ENCODE assay signal across 30 mouse cellular contexts in genomic region chr6:52717493-52718192, GRCm38 (mm10). TPM values are rescaled to one million over a fixed set of nuclear protein-coding genes. Genes with fewer than 3 reads are reported as not detected.
A peak's percentile ranks its signal among the peaks of the same experiment; 100 is the strongest.
DNase-seq lines count a peak whose midpoint lies in the region; ATAC-seq and TF ChIP-seq lines count a peak whose summit lies in the region.
"Had no signal": no experiment of that assay in that cellular context is flagged by ENCODE, and none has a peak within 500 bp of the region (broad histone marks: within the 10 kb centered on the region; RNA-seq: fewer than 3 reads in every experiment).

No protein-coding gene starts in this region.

- DNase-seq in gastrocnemius, adult 2 months: no peak
- no peak for DNase-seq in gastrocnemius, postnatal 14 days
- DNase-seq in liver, adult 2 months (ENCODE audit: extremely low read depth, low read depth, low spot score): peak; percentile 66
- no peak for DNase-seq in liver, embryonic 11.5 days (ENCODE audit: low spot score)
- DNase-seq in ES-CJ7 (ENCODE audit: low read depth, low spot score): peak; percentile 12
- peak; percentile 76 for DNase-seq in fat pad, adult 2 months (ENCODE audit: extremely low read depth, low read depth, low spot score)
- DNase-seq in yolk sac, embryonic 10.5 days (ENCODE audit: low spot score): no peak
- no peak for DNase-seq in cerebellum, postnatal 10 days
- DNase-seq: adrenal gland, adult 8-10 months; B cell, adult 2 months; cerebellum, adult 9-11 months; gastrocnemius, postnatal 25 days; heart, postnatal 36 days; kidney, postnatal 4 days; liver, embryonic 13.5 days; lung, adult 2 months; retina, postnatal 1 day; thymus, adult 18-20 months had no signal

- intact Hi-C loops in gastrocnemius, adult 2 months (cut with DNase I): loop anchor here (10.0 kb wide), 1 partner anchor 133 kb away; no protein-coding TSS in a partner anchor
- intact Hi-C loops in gastrocnemius, postnatal 14 days (cut with DNase I; ENCODE audit: low total_unique reads): loop anchor here (10.0 kb wide), 1 partner anchor 53 kb away; no protein-coding TSS in a partner anchor

- no peak overlapping the region for H3K9ac ChIP-seq in liver, adult 2 months (ENCODE audit: low read depth, low read length)
- no peak overlapping the region for H3K9ac ChIP-seq in liver, embryonic 11.5 days (ENCODE audit: low read depth, low read length)
- H3K9ac ChIP-seq: heart, embryonic 15.5 days; hindbrain, embryonic 13.5 days; kidney, embryonic 15.5 days; limb, embryonic 12.5 days; liver, embryonic 13.5 days; midbrain, embryonic 13.5 days; neural tube, embryonic 12.5 days; stomach, embryonic 15.5 days had no signal

- TF ChIP-seq CTCF in gastrocnemius, adult 2 months (IDR thresholded peaks at IDR 0.05): no peak
- TF ChIP-seq CTCF in liver, adult 2 months (IDR thresholded peaks at IDR 0.05; ENCODE audit: low read depth, low read length): no peak

- H3K36me3 ChIP-seq in liver, adult 2 months (ENCODE audit: control insufficient read depth, insufficient read depth, low read length): peaks cover 6% of the 10 kb centered on the region
- H3K36me3 ChIP-seq in liver, embryonic 11.5 days (ENCODE audit: control insufficient read depth, insufficient read depth, low read length): no peaks in the 10 kb centered on the region
- H3K36me3 ChIP-seq: forebrain, embryonic 10.5 days; heart, embryonic 15.5 days; hindbrain, embryonic 13.5 days; midbrain, embryonic 13.5 days; stomach, embryonic 15.5 days had no signal

- H3K4me2 ChIP-seq in liver, embryonic 11.5 days: no peak overlapping the region
- H3K4me2 ChIP-seq: heart, embryonic 15.5 days; hindbrain, embryonic 13.5 days; kidney, embryonic 15.5 days; limb, embryonic 12.5 days; liver, embryonic 13.5 days; midbrain, embryonic 13.5 days; neural tube, embryonic 12.5 days; stomach, embryonic 15.5 days had no signal

- H3K4me3 ChIP-seq in gastrocnemius, adult 2 months: no peak overlapping the region
- no peak overlapping the region for H3K4me3 ChIP-seq in liver, adult 2 months (ENCODE audit: insufficient read depth, low read depth, low read length)
- H3K4me3 ChIP-seq in liver, embryonic 11.5 days (ENCODE audit: low read depth, low read length): no peak overlapping the region
- H3K4me3 ChIP-seq: embryonic facial prominence, embryonic 10.5 days; forebrain, embryonic 10.5 days; heart, embryonic 15.5 days; hindbrain, embryonic 13.5 days; kidney, embryonic 15.5 days; limb, embryonic 12.5 days; liver, embryonic 13.5 days; megakaryocyte, embryonic 14.5 days; midbrain, embryonic 13.5 days; neural tube, embryonic 12.5 days; stomach, embryonic 15.5 days had no signal

- ATAC-seq in liver, embryonic 11.5 days (replicated peaks; ENCODE audit: low FRiP score): no peak
- ATAC-seq: forebrain, embryonic 16.5 days; inflammation-experienced regulatory T-cells, adult 6 months; midbrain, embryonic 13.5 days had no signal

- no peaks in the 10 kb centered on the region for H3K9me3 ChIP-seq in liver, embryonic 11.5 days (ENCODE audit: control insufficient read depth, low read length)
- H3K9me3 ChIP-seq: embryonic facial prominence, embryonic 10.5 days; forebrain, embryonic 10.5 days; heart, embryonic 15.5 days; hindbrain, embryonic 13.5 days; kidney, embryonic 15.5 days; limb, embryonic 12.5 days; liver, embryonic 13.5 days; megakaryocyte, embryonic 14.5 days; midbrain, embryonic 13.5 days; neural tube, embryonic 12.5 days; stomach, embryonic 15.5 days had no signal

- H3K4me1 ChIP-seq in liver, adult 2 months (ENCODE audit: control insufficient read depth, insufficient read depth, low read length): peaks cover 18% of the 10 kb centered on the region
- H3K4me1 ChIP-seq in liver, embryonic 11.5 days (replicated peaks; ENCODE audit: control insufficient read depth, insufficient read depth, low read length): peaks cover 3% of the 10 kb centered on the region; the same call in 1 of the 2 replicates

- WGBS in liver, adult 2 months: 47% methylated on average over 5 of the region's 5 CpGs
- 82% methylated on average over 5 of the region's 5 CpGs for WGBS in liver, embryonic 11.5 days

- peaks cover 16% of the 10 kb centered on the region for H3K79me2 ChIP-seq in liver, adult 2 months (ENCODE audit: control insufficient read depth, insufficient read depth, low read length)

- peak overlapping the region; percentile 16 for H3K27ac ChIP-seq in gastrocnemius, adult 2 months
- H3K27ac ChIP-seq in liver, adult 2 months (replicated peaks; ENCODE audit: insufficient read depth, low read depth, low read length): no peak overlapping the region
- no peak overlapping the region for H3K27ac ChIP-seq in liver, embryonic 11.5 days (ENCODE audit: low read depth, low read length)
- H3K27ac ChIP-seq: embryonic facial prominence, embryonic 10.5 days; forebrain, embryonic 10.5 days; heart, embryonic 15.5 days; hindbrain, embryonic 13.5 days; kidney, embryonic 15.5 days; limb, embryonic 12.5 days; liver, embryonic 13.5 days; midbrain, embryonic 13.5 days; neural tube, embryonic 12.5 days; stomach, embryonic 15.5 days had no signal

- no peak for TF ChIP-seq POLR2A in liver, adult 2 months (IDR thresholded peaks at IDR 0.05; ENCODE audit: extremely low read depth, insufficient read depth, low read length)

- no peaks in the 10 kb centered on the region for H3K27me3 ChIP-seq in liver, adult 2 months (ENCODE audit: control insufficient read depth, insufficient read depth, low read length)
- no peaks in the 10 kb centered on the region for H3K27me3 ChIP-seq in liver, embryonic 11.5 days (replicated peaks; ENCODE audit: control insufficient read depth, insufficient read depth, low read length)
- H3K27me3 ChIP-seq: heart, embryonic 15.5 days; hindbrain, embryonic 13.5 days; kidney, embryonic 15.5 days; limb, embryonic 12.5 days; liver, embryonic 13.5 days; megakaryocyte, embryonic 14.5 days; midbrain, embryonic 13.5 days; neural tube, embryonic 12.5 days; stomach, embryonic 15.5 days had no signal

RNA-seq across cellular contexts. Expression of gene Tax1bp1, which starts 4.1 kb away (rescaled TPM):
- 10 to 100 TPM; 67.5 to 73.4 TPM for total RNA-seq in gastrocnemius, adult 2 months (2021)
- 10 to 100 TPM; 63.3 to 63.9 TPM for total RNA-seq in gastrocnemius, postnatal 14 days (2021)
- 90.3 and 121 TPM in 2 replicates for total RNA-seq in liver, adult 2 months (2014; rRNA removed)
- 16.2 and 18.4 TPM in 2 replicates for polyA plus RNA-seq in liver, adult 2 months (2012; rRNA removed)
- polyA plus RNA-seq in liver, embryonic 11.5 days (2014; fragmentation: Nextera tagmentation; extraction: Ambion mirVana): 83.2 and 90.2 TPM in 2 replicates

Comparison
In these comparisons a context has a peak if more than half of its experiments do, and no peak if none do; other contexts are left out.
1. DNase-seq: peak in liver, adult 2 months (single experiment), ES-CJ7 (single experiment) and fat pad, adult 2 months (single experiment); none in gastrocnemius, adult 2 months (single experiment), gastrocnemius, postnatal 14 days (single experiment), liver, embryonic 11.5 days (single experiment), yolk sac, embryonic 10.5 days (single experiment) and cerebellum, postnatal 10 days (0 of 2).